Mouse (Mus musculus): Measurements from ENCODE around the gene Elmsan1.
A peak's percentile ranks its signal among the peaks of the same experiment; 100 is the strongest.

The Elmsan1 gene

DNA sequence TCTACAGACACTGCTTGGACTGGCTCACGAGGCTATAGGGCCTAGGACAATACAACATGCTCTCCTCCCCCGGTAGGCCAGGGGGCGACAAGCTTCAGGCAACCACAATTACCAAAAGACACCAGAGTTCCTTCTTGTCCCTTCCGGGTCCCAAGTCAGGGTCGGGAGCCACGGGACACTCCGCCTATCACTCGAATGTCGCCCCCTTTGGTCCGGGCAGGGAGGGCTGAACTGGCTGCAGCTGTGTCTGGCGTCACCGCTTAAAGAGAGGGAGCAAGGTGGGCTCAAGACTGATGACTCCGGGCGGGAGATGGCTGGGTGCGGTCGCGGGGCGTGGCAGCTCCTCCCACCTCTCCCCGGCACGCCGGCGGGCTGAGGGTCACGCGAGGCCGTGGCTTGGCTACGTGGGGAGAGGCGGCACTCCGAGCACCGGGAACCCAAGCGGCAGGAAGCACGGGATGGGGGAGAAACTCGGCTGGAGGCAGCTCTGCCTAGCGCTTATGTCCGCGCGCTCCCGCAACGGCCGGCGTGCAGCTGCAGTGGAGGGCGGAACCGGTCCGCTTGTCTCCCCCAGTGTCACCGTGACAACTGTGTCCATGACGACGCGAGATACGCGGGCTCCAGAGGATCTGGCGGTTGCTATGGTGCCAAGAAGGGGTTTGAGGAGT lies 70.6 kb downstream of the Elmsan1 start, which contains the start of gene Pnma1:
TSS of gene Pnma1 (minus strand) at position 536 of the 668 bp plus-strand sequence.
- peak; percentile 85 for DNase-seq

DNA sequence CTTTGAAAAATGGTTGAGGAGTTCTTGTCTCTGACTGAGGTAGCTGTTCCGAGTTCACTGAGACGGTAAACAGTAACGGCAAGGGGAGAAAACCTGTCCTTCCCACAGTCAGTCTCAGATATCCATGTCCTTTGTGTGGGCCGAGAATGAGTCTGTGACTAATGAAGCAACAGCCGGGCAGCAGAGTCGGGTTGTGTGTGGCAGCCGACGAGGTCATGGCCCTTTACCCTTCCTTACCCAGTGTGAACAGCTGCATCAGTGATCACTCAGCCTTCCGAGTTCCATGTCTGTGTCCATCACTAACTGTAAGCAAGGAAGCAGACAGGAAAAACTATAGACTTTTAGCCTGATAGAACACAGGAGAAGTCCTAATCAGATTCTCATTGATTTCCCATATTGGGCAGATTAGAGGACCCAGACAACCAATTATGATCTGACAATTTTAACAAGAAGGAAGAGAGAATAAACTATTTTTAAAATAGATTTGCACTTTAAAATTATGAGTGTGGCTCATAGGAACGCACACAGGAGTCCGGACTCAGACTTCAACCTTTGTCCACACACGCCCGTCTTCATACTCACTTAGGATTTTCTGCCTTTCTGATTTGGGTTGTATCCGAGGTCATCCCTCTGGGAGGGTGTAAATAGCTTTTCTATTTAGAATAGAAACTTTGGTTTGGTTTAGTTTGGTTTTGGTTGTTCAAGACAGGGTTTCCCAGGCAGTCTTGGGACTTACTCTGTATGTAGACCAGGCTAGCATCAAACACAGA lies 76.2 kb downstream of the Elmsan1 start:
- no peak for DNase-seq

DNA sequence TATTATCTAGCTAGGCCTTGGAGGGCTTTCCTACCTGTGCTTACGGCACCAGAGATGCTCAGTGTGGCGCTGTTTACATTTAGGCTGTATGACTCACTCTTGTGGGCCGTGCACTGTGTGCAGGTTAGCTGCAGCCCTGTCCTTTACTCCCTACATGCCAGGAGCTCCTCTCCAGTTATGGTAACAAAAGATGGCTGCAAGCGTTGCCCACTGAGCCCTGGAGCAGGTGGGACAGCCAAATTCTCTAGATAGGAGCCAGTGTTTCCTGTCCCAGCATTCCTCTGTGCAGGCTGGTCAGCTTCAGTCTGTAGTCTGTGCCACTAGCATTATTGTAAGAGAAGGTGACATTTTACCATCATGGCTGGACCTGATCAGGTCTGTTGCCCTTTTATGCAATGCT lies 77.4 kb downstream of the Elmsan1 start:
- DNase-seq, result no peak

DNA sequence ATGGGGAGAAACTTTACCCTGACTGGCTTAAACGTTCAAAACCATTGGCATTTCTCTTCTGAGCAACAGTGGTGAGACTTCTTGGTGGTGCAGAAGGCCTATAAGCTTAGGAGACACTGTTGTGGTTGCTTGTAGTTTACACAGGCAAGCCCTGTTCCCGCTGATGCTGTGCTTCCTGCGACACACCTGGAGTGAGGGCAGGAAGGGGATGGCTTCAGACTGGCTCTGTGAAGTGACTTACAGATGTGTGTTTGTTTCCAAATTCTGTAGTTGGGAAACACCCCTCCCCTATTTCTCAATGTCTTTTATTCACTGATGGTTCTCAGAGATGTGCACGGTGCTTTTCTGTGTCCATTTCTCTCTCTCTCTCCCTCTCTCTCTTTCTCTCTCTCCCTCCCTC lies 78.5 kb downstream of the Elmsan1 start:
- no peak for DNase-seq

DNA sequence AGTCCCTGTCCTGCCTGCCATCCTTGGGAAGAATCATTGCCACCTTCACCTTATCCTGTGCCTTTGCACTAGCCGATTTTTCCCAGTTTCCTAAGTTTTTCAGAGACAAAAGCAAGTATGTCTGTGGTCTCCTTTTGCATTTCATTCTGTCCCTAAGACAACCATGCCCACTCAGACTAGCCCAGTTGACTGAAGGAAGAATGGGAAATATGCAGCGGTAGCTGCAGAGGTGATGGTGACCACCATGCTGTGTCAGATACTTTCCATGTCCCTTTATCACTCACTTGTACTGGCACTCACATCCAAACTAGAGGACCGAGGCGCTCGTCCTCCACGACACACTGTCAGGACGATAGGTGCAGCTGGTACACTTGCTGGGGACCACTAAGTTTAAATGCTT lies 81.5 kb downstream of the Elmsan1 start:
- DNase-seq, result no peak

DNA sequence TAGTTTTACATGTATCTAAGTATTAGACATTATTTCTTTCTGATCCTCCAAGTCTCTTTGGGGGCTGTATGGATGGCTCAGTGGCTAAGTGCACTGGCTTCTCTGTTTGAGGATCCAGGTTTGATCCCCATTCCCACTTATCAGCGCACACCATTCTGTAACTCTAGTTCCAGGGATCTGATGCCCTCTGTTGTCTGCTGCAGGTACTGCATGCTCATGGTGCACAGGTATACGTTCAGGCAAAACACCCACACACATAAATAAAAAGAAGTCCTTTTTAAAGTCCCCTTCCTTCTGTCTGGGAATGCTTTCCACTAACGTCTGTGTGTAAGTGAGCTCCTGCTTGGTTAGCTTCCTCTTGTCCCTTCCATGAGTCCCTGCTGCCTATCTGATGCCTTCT lies 86.4 kb downstream of the Elmsan1 start:
- DNase-seq, result no peak

DNA sequence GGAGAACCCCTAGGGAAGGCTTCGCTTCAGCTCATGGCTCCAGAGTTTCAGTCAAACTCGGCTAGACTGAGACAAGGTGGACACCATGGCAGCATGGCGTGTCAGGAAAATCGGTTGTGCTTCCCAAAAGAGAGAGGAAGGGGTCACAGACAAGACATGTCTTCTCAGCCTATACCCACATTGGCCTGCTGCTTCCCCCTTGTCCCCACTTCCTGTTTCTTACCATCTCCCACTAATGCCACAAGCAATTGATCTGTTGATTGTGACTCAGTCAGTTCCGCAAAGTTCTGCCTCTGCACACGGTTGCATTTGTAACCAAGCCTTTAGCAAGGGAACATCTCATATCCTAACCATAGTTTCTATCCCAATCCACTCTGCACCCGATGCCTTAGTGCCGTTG lies 88.8 kb downstream of the Elmsan1 start:
- DNase-seq, result no peak

DNA sequence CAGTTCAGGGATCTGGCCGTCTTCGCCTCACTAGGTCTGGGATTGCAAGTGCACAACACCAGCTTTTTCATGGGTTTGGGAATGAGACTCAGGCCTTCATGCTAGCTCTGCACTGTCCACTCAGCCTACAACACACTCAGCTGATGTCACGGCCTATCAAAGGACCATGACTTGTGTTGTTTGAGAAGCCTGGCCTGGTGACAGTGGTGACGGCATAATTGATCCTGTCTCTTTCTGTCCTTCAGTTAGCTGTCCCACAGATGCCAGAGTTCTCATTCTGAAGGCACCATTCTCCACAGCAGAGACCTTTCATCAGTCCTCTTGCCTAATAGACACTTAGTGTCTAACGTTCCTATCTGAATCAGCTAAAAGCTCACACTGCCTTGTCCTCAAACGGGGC lies 90.1 kb downstream of the Elmsan1 start:
- DNase-seq, result no peak

DNA sequence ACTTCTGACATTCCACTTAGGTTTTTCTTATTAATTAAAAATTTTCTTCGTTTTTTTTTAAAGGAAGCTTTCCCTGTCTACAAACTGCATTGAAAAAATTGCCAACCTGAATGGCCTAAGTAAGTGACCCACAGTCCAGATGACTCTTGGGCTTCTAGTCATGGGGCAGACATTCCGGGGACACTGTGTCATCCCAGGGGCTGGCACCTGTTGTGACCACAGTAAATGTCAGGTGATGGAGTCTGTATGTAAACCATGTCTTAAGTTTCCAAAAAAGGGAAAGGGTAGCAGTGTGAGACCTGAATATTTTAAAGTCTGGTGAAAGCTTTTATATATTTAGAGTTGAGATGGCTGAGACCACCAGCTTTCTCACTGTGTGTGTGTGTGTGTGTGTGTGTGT lies 91.8 kb downstream of the Elmsan1 start:
- no peak for DNase-seq

DNA sequence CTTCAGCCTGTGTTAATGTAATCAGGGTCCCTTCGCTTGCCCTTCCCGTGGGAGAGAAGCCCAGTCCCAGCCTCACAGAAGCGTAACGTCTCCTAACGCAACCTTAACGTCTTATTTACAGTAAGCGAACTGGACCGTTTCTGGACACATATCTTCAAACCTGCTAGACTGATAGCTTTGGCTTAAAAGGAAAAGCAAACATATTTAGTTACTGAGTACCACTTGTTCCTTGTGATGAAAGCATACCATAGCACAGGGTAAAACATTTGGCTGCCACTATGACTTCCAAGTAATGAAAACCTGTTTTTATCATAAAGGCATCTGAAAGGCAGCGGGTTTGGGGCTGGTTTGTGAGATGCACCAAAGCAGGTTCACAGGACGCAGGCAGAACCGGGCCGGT lies 92.8 kb downstream of the Elmsan1 start:
- no peak for DNase-seq

DNA sequence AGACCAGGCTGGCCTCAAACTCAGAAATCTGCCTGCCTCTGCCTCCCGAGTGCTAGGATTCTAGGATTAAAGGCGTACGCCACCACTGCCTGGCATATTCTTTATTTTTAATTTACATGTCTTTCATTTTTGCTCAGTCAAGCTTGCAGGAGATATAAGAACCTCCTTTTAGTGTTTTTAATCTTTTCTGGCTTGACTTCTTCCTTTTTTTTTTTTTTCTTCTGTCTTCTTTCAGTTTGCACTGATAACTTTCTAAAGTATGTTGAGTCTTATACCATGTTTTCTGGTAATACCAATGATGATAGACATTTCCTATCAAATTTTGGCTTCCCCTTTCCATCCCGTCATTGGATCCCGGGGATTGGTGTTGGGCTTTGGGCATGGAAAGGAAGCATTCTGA lies 99.1 kb downstream of the Elmsan1 start:
- DNase-seq, result no peak

DNA sequence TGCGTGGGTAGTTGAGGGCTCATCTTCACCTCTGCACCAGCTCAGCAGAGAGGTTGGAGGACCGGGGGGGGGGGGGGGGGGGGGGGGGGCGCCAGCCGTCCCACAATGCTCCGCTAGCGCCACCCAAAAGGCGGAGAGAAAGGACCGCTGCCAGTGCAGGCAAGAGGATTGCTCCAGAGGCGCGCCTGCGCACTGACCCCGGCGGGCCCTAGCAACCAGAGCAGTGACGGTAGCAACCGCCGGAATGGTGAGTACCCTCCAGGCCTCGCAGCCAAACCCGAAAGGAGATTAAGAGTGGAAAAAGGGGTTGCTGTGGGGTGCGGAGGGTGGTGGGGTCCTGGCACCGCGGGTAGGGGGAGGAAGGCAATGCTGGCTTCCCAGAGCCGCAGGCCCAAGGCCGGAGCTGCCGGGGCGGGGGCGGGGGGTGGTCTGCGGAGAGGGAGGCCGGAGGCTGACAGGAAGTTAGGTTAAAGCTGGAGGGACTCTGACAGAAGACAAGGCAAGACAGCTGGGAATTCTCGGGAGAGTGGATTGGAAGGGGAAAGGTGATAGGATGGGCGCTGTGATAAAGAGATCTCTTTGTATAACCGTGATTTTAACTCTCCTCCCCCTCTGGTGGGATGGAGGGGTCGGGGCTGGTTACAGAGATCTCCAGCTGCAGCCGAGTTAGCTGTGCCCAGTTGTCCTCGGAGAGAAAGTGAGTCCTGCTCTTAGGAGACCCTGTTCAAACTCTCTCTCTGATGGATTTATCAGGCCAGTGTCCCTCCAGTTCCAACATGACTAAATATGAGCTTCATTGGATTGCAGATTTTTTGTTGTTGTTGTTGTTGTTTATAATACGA lies 104.3 kb downstream of the Elmsan1 start, which contains the start of gene Dnal1:
TSS of gene Dnal1 (plus strand) at position 214 of the 842 bp plus-strand sequence.
- DNase-seq, result peak; percentile 87

DNA sequence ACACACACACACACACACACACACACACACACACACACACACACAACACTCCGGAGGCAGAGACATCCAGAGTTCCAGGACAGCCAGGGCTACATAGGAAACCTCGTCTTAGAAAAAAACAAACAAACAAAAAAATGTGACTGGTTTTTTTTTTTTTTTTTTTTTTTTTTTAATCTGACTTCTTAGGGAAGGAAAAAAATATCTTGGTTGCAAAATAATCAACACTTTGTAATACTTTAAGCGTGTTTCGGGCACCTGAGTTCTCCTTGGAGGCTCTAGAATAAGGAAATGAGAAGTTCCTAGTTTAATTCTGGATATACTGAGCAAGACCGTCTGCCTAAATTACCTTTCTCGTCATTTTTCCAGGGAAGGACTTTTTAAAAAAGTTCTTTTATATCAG lies 105.0 kb downstream of the Elmsan1 start:
- no peak for DNase-seq

DNA sequence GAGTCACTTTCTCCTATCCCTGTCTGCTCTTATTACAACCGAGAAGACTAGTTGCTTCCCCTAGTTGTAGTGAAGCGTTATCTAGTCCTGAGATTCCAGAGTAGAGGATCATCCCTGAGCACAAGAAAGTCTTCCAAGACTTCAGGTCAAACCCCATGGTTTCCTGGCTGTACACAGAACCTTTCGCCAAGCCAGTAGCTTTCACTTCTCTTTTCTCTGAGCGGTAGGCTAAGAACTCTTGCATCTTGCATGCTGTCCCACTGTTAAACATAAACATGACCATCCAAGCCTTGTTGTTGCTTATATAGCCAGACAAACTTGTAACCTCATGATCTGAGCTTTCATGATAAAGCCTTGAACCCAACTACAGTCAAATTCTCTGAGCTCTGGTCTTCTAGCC lies 107.9 kb downstream of the Elmsan1 start:
- DNase-seq, result no peak

DNA sequence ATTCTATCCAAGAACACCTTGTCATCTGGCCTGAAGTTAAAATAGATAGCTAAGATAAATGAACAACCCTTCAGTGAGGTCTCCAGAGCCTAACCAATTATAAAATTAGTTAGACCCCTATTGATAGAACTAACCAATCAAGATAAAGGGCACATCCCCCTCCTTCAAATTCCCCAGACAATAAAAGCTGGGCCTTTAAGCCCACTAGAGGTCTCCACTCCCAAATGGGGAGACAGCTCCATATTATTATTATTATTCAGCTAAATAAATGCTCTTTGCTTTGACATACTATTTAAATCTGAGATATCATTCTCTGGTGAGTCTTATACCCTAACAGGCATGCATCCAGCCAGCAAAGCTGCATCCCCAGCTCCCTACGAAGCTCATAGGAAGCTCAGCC lies 108.8 kb downstream of the Elmsan1 start:
- DNase-seq, result no peak

DNA sequence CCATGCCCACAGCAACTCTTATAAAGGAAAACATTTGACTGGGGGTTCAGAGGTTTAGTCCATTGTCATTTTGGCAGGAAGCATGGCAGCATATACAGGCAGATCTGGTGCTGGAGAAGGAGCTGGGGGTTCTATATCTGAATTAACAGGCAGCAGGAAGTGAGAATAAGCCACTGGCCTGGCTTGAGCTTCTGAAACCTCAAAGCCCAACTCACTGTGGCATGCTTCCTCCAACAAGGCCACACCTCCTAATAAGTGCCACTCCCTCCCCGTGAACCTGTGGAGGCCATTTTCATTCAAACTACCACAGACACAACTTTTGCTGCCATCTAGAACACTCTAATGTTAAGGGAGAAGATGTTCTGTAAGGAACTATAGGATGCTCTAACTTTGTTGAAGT lies 111.0 kb downstream of the Elmsan1 start:
- no peak for DNase-seq

DNA sequence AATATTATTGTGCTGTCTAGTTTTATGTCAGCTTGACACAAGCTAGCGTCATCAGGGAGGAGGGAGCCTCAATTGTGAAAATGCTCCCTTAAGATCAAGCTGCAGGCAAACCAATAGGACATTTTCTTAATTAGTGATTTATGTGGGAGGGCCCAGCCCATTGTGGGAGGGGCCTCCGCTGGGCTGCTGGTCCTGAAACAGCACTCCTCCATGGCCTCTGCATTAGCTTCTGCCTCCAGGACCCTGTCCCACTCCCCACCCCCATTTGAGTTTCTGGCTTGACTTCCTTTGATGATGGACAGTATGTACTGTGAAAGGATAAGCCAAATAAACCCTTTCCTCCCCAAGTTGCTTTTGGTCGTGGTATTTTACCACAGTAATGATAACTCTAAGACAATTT lies 111.7 kb downstream of the Elmsan1 start:
- no peak for DNase-seq

DNA sequence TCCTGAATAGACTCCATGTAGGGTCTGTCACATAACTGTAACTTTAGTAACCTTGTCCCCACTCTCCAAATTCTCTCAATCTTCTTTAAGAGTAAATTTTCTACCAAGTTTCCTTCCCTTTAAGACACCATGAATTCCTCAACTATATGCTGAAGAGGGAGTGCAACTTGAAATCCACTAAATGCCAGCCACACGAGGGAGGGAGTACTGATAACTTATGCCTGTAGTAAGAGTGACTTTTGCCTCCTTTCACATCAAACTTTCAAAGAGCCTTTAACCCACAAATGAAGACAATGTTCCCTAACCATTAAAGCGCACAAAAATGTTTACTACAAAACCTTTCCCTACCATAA lies 117.2 kb downstream of the Elmsan1 start:
- DNase-seq, result no peak

DNA sequence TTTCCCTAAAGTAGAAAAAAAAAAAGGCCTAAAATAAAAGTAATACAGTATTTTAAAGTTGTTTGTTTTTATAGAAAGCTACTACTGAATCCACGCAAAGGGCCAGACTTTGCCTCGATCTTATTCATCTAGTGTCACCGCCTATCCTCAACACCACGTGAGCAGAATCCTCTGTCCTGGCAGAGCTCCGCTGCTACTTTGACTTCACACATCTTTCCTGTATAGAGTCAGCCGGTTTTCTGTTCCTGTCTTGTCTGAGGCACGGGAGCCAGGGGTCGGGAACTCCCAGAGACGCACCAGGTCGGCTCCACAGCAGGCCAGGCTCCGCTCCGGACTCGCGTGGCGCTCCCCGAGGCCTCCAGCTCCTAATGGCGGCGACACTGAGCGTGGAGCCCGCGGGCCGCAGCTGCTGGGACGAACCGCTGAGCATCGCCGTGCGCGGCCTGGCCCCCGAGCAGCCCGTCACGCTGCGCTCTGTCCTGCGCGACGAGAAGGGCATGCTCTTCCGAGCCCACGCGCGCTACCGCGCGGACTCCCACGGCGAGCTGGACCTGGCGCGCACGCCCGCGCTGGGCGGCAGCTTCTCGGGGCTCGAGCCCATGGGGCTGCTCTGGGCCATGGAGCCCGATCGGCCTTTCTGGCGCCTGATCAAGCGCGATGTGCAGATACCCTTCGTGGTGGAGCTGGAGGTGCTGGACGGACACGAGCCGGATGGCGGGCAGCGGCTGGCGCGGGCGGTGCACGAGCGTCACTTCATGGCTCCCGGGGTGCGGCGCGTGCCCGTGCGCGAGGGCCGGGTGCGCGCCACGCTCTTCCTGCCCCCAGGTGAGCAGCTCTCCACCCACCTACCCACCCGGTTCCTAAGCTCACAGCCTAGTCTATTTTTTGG lies 117.8 kb downstream of the Elmsan1 start, which contains the start of gene Acot6:
TSS of gene Acot6 (plus strand) at position 51 of the 889 bp plus-strand sequence.
- DNase-seq, result peak; percentile 52

DNA sequence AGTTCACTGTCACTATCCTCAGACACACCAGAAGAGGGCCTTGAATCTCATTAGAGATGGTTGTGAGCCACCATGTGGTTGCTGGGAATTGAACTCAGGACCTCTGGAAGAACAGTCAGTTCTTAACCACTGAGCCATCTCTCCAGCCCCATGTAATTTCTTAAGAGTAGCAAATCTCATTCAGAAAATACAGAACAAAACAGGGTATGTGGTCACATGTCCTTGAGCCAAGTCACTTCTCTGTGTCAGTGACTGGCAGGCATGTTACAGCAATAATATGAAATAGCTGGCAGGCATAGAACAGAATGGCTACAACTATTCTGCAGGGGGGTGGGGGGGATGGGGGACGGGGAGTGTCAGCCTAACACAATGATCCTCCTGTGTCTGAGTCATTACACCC lies 118.6 kb downstream of the Elmsan1 start:
- no peak for DNase-seq

DNA sequence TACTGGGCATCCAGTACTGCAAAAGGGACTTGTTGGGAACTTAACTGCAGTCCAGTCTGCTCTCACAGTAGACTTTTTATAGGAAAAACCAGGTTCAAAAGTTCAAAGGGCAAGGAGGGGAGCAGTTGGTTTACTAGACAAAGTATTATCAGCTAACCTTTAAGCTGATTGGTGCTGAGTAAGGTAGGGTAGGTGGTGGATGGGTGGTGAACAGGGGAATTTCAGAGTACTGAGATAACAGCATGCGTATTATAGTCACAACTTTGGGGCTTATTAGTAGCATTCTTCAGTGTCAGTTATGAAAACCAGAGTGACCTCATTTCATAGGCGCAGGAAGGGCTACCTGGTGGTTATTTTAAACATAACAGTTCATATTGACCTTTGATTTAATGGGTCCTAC lies 119.1 kb downstream of the Elmsan1 start:
- no peak for DNase-seq

All from right cerebral cortex, postnatal 25 days (tissue).